Mouse (Mus musculus): ENCODE measurements at regions not wholly inside any gene's neighbourhood (a gene's known extent, or its start where the extent isn't known, plus 50 kb on each side); places are given as distances from the start of the nearest gene placed in this dataset.
A peak's percentile ranks its signal among the peaks of the same experiment; 100 is the strongest.

- DNase-seq (ENCODE audit: low spot score in 2 of 2), result peak; percentile 32 to 73
Measured at GRCm38 (mm10) chr6:28184781-28185180, 49.8 kb upstream of the Grm8 start.

Measured in frontal cortex, postnatal 36 days (tissue).